ENCODE assay signal across 8 mouse cellular contexts in genomic region chr8:84856864-84857441, GRCm38 (mm10). TPM values are rescaled to one million over a fixed set of nuclear protein-coding genes. Genes with fewer than 3 reads are reported as not detected.
DNase-seq lines count a peak whose midpoint lies in the region; ATAC-seq and TF ChIP-seq lines count a peak whose summit lies in the region.

Farsa (plus strand) TSS chr8:84856989.

- H3K36me3 ChIP-seq in G1E (replicated peaks): peaks cover 42% of the 10 kb centered on the region
- H3K36me3 ChIP-seq in forebrain, embryonic 16.5 days (ENCODE audit: control insufficient read depth, insufficient read depth): peaks cover 9% of the 10 kb centered on the region
- H3K36me3 ChIP-seq in lung, embryonic 14.5 days (ENCODE audit: insufficient read depth): peaks cover 32% of the 10 kb centered on the region
- peaks cover 14% of the 10 kb centered on the region for H3K36me3 ChIP-seq in thymus, adult 2 months (ENCODE audit: control insufficient read depth, insufficient read depth, low read length)

- H3K9me3 ChIP-seq in G1E (replicated peaks): no peaks in the 10 kb centered on the region
- H3K9me3 ChIP-seq in forebrain, embryonic 16.5 days (ENCODE audit: control insufficient read depth, low read length): no peaks in the 10 kb centered on the region
- no peaks in the 10 kb centered on the region for H3K9me3 ChIP-seq in lung, embryonic 14.5 days (ENCODE audit: low read depth, low read length)

- peak; percentile 60 for DNase-seq in G1E (ENCODE audit: low spot score)
- peak; percentile 93 to 95 for DNase-seq in cerebellum, adult 18-20 months
- DNase-seq in heart, postnatal 36 days: peak; percentile 94
- peak; percentile 91 to 93 for DNase-seq in layer of hippocampus, adult 2 months (ENCODE audit: low spot score in 2 of 2)
- DNase-seq in lung, embryonic 14.5 days: peak; percentile 99
- DNase-seq in thymus, adult 2 months: peak; percentile 89

- intact Hi-C loops in heart, postnatal 36 days (cut with DNase I): loop anchor here (5.0 kb wide), 1 partner anchor 1765 kb away; the partner anchor contains the start of gene Lonp2

- H3K4me1 ChIP-seq in G1E (ENCODE audit: insufficient read depth, low read depth, low read length): peaks cover 42% of the 10 kb centered on the region
- H3K4me1 ChIP-seq in forebrain, embryonic 16.5 days (replicated peaks; ENCODE audit: control insufficient read depth, insufficient read depth, low read length): peaks cover 14% of the 10 kb centered on the region
- H3K4me1 ChIP-seq in lung, embryonic 14.5 days (ENCODE audit: insufficient read depth): 0 out of 2 replicates have a peak, but pooled peaks cover 8% of the 10 kb centered on the region
- H3K4me1 ChIP-seq in olfactory bulb, adult 2 months (ENCODE audit: control insufficient read depth, insufficient read depth, low read length): peaks cover 2% of the 10 kb centered on the region; the same call in 1 of the 2 replicates
- H3K4me1 ChIP-seq in thymus, adult 2 months (replicated peaks; ENCODE audit: control insufficient read depth, insufficient read depth, low read length): peaks cover 6% of the 10 kb centered on the region; the same call in 1 of the 2 replicates

- H3K4me3 ChIP-seq in G1E (ENCODE audit: low read depth, low read length): peak within 1 kb of the TSS; percentile 98
- peak within 1 kb of the TSS; percentile 69 for H3K4me3 ChIP-seq in forebrain, embryonic 16.5 days (replicated peaks; ENCODE audit: low read length)
- peak within 1 kb of the TSS; percentile 75 for H3K4me3 ChIP-seq in layer of hippocampus, adult 2 months
- peak within 1 kb of the TSS; percentile 92 for H3K4me3 ChIP-seq in lung, embryonic 14.5 days (ENCODE audit: low read depth, low read length)
- H3K4me3 ChIP-seq in olfactory bulb, adult 2 months (ENCODE audit: insufficient read depth, low read depth, low read length): peak within 1 kb of the TSS; percentile 59
- H3K4me3 ChIP-seq in thymus, adult 2 months (ENCODE audit: control insufficient read depth, insufficient read depth, low read length): peak within 1 kb of the TSS; percentile 84

- peak; percentile 57; the same call in 1 of the 2 replicates for TF ChIP-seq POLR2A in olfactory bulb, adult 2 months (IDR thresholded peaks at IDR 0.05; ENCODE audit: insufficient read depth, low read depth, low read length)
- peak; percentile 65; the same call in 1 of the 2 replicates for TF ChIP-seq POLR2A in thymus, adult 2 months (IDR thresholded peaks at IDR 0.05; ENCODE audit: control insufficient read depth, extremely low read depth, insufficient read depth, low read length, poor library complexity)

- TF ChIP-seq CTCF in G1E (IDR thresholded peaks at IDR 0.05; ENCODE audit: low read depth, low read length): no peak
- no peak for TF ChIP-seq CTCF in layer of hippocampus, adult 2 months (conservative IDR thresholded peaks at IDR 0.05)
- no peak for TF ChIP-seq CTCF in lung, embryonic 14.5 days (IDR thresholded peaks at IDR 0.05; ENCODE audit: low read depth)
- no peak for TF ChIP-seq CTCF in olfactory bulb, adult 2 months (IDR thresholded peaks at IDR 0.05; ENCODE audit: insufficient read depth, low read depth, low read length)
- 0 out of 2 replicates have a peak, but pooled peaks have one; percentile 11 for TF ChIP-seq CTCF in thymus, adult 2 months (IDR thresholded peaks at IDR 0.05; ENCODE audit: borderline replicate concordance, control insufficient read depth, extremely low read depth, insufficient read depth, low read length, poor library complexity)

- peak; percentile 91 for ATAC-seq in G1E (ENCODE audit: extremely low read depth, insufficient number of reproducible peaks, low FRiP score, poor library complexity, severe bottlenecking)
- peak; percentile 96 for ATAC-seq in forebrain, embryonic 16.5 days
- peak; percentile 96 for ATAC-seq in lung, embryonic 14.5 days (ENCODE audit: insufficient read depth)

- H3K27me3 ChIP-seq in G1E (ENCODE audit: insufficient read depth, low read length): no peaks in the 10 kb centered on the region
- no peaks in the 10 kb centered on the region for H3K27me3 ChIP-seq in forebrain, embryonic 16.5 days (replicated peaks; ENCODE audit: control insufficient read depth, insufficient read depth, low read length)
- H3K27me3 ChIP-seq in lung, embryonic 14.5 days (ENCODE audit: insufficient read depth, low read length): no peaks in the 10 kb centered on the region
- H3K27me3 ChIP-seq in thymus, adult 2 months (ENCODE audit: control insufficient read depth, insufficient read depth, low read length): no peaks in the 10 kb centered on the region

- peak within 1 kb of the TSS; percentile 92 for H3K4me2 ChIP-seq in forebrain, embryonic 16.5 days (ENCODE audit: low read length)
- H3K4me2 ChIP-seq in lung, embryonic 14.5 days: peak within 1 kb of the TSS; percentile 65

- H3K27ac ChIP-seq in forebrain, embryonic 16.5 days (ENCODE audit: low read length): peak within 1 kb of the TSS; percentile 59
- peak within 1 kb of the TSS; percentile 93 for H3K27ac ChIP-seq in layer of hippocampus, adult 2 months
- H3K27ac ChIP-seq in lung, embryonic 14.5 days (ENCODE audit: low read depth): peak within 1 kb of the TSS; percentile 75
- peak within 1 kb of the TSS; percentile 9; the same call in 1 of the 2 replicates for H3K27ac ChIP-seq in olfactory bulb, adult 2 months (ENCODE audit: insufficient read depth, low read depth, low read length)
- H3K27ac ChIP-seq in thymus, adult 2 months (ENCODE audit: control insufficient read depth, insufficient read depth, low read length): no peak within 1 kb of the TSS

- peak within 1 kb of the TSS; percentile 87 for H3K9ac ChIP-seq in forebrain, embryonic 16.5 days (replicated peaks; ENCODE audit: low read depth, low read length)
- H3K9ac ChIP-seq in lung, embryonic 14.5 days: peak within 1 kb of the TSS; percentile 92

- under 1% methylated on average over 39 of the region's 39 CpGs for WGBS in forebrain, embryonic 16.5 days
- under 1% methylated on average over 39 of the region's 39 CpGs for WGBS in lung, embryonic 14.5 days
- WGBS in olfactory bulb, adult 2 months: under 1% methylated on average over 39 of the region's 39 CpGs
- WGBS in thymus, adult 2 months: under 1% methylated on average over 39 of the region's 39 CpGs

RNA-seq across cellular contexts. Expression of gene Farsa, which starts in this region (rescaled TPM):
- total RNA-seq in G1E (2014; fragmentation: Nextera tagmentation): 35.3 and 39.6 TPM in 2 replicates
- total RNA-seq in G1E (2017): 182 and 203 TPM in 2 replicates
- 138 and 152 TPM in 2 replicates for polyA plus RNA-seq in G1E (2012)
- 126 TPM in 2 replicates for polyA plus RNA-seq in forebrain, embryonic 16.5 days (2015; fragmentation: Nextera tagmentation; extraction: Ambion mirVana)
- 10 to 100 TPM; 23.1 TPM for total RNA-seq in heart, postnatal 36 days (2021)
- 10 to 100 TPM; 49.7 to 58.0 TPM for total RNA-seq in layer of hippocampus, adult 2 months (2021)
- polyA plus RNA-seq in lung, embryonic 14.5 days (2014; fragmentation: Nextera tagmentation; extraction: Ambion mirVana): 92.9 and 103 TPM in 2 replicates
- not detected in 2 replicates for polyA plus RNA-seq in olfactory bulb, adult 2 months (2012; ENCODE audit: insufficient read depth, insufficient read length, low replicate concordance, missing spikeins)
- 93.5 and 103 TPM in 2 replicates for polyA plus RNA-seq in thymus, adult 2 months (2012; rRNA removed)

Comparison
In these comparisons a context has a peak if more than half of its experiments do, and no peak if none do; other contexts are left out.
1. RNA of gene Farsa (polyA plus RNA-seq): 138 to 152 TPM in G1E, 126 TPM in forebrain, embryonic 16.5 days, 93.5 to 103 TPM in thymus, adult 2 months and 92.9 to 103 TPM in lung, embryonic 14.5 days; not detected in olfactory bulb, adult 2 months; every median in the first group is over 10 times any median in the second.
2. Peak in every context shown above with its lines, with median percentiles within 50 percentile points of each other: ATAC-seq, DNase-seq and H3K4me3 ChIP-seq.